Mouse (Mus musculus): ENCODE measurements around the gene Rgs19.

DNA sequence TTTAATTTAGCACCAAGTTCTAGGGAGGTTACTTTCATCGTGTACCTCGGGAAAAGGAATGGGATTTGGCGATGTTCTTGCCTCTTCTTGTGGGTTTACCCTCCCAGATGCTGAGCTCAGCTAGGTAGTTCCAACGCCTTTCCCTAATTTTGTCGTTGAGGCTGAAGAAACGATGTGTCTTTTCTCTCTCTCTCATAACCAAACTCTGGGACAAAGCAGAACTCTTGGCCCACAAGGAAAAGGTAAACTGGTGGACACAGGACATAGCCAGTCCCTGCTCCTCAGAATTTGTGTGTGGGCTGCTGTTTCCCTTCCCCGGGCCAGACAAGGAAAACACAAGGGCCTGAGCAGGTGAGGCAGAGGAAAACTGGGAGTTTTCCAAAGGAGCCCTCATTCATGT is 21.8 kb downstream of the Rgs19 start:
- no peak for TF ChIP-seq FLI1 (IDR thresholded peaks at IDR 0.05; ENCODE audit: low read length)
- TF ChIP-seq GATA1 (IDR thresholded peaks at IDR 0.05; ENCODE audit: borderline replicate concordance, low read length) = no peak

Measured in megakaryocyte, embryonic 14.5 days (primary cell).